ENCODE assay signal across 8 mouse cellular contexts in genomic region chr17:35978811-35979400, GRCm38 (mm10). TPM values are rescaled to one million over a fixed set of nuclear protein-coding genes. Genes with fewer than 3 reads are reported as not detected.
DNase-seq lines count a peak whose midpoint lies in the region; ATAC-seq and TF ChIP-seq lines count a peak whose summit lies in the region.

No protein-coding gene starts in this region.

- under 1% methylated on average over 41 of the region's 41 CpGs for WGBS in heart, embryonic 13.5 days
- WGBS in embryonic facial prominence, embryonic 12.5 days = under 1% methylated on average over 41 of the region's 41 CpGs
- WGBS in hindbrain, embryonic 12.5 days = 1% methylated on average over 39 of the region's 41 CpGs
- under 1% methylated on average over 41 of the region's 41 CpGs for WGBS in liver, adult 2 months
- WGBS in neural tube, embryonic 12.5 days = under 1% methylated on average over 41 of the region's 41 CpGs

- H3K27me3 ChIP-seq in heart, embryonic 13.5 days (replicated peaks) = no peaks in the 10 kb centered on the region
- no peaks in the 10 kb centered on the region for H3K27me3 ChIP-seq in G1E (ENCODE audit: insufficient read depth, low read length)
- no peaks in the 10 kb centered on the region for H3K27me3 ChIP-seq in embryonic facial prominence, embryonic 12.5 days
- no peaks in the 10 kb centered on the region for H3K27me3 ChIP-seq in hindbrain, embryonic 12.5 days
- no peaks in the 10 kb centered on the region for H3K27me3 ChIP-seq in liver, adult 2 months (ENCODE audit: control insufficient read depth, insufficient read depth, low read length)
- no peaks in the 10 kb centered on the region for H3K27me3 ChIP-seq in neural tube, embryonic 12.5 days (replicated peaks)

- H3K79me2 ChIP-seq in liver, adult 2 months (ENCODE audit: control insufficient read depth, insufficient read depth, low read length) = no peaks in the 10 kb centered on the region; the same call in 1 of the 2 replicates

- no peak for DNase-seq in heart, adult 9 months (ENCODE audit: low spot score in 2 of 2)
- peak; percentile 40 for DNase-seq in G1E (ENCODE audit: low spot score)
- DNase-seq in liver, adult 2 months (ENCODE audit: extremely low read depth, low read depth, low spot score) = no peak
- no peak for DNase-seq in T-cell, adult 2 months (ENCODE audit: low spot score)

- H3K27ac ChIP-seq in heart, embryonic 13.5 days (replicated peaks) = peak overlapping the region; percentile 96
- peak overlapping the region; percentile 97 for H3K27ac ChIP-seq in embryonic facial prominence, embryonic 12.5 days
- H3K27ac ChIP-seq in hindbrain, embryonic 12.5 days = peak overlapping the region; percentile 94
- H3K27ac ChIP-seq in liver, adult 2 months (replicated peaks; ENCODE audit: insufficient read depth, low read depth, low read length) = peak overlapping the region; percentile 80
- peak overlapping the region; percentile 86 for H3K27ac ChIP-seq in neural tube, embryonic 12.5 days

- H3K9ac ChIP-seq in heart, embryonic 13.5 days = peak overlapping the region; percentile 94
- peak overlapping the region; percentile 87 for H3K9ac ChIP-seq in embryonic facial prominence, embryonic 12.5 days
- peak overlapping the region; percentile 88 for H3K9ac ChIP-seq in hindbrain, embryonic 12.5 days
- H3K9ac ChIP-seq in liver, adult 2 months (ENCODE audit: low read depth, low read length) = peak overlapping the region; percentile 86
- peak overlapping the region; percentile 86 for H3K9ac ChIP-seq in neural tube, embryonic 12.5 days

- H3K4me1 ChIP-seq in heart, embryonic 13.5 days = peaks cover 21% of the 10 kb centered on the region
- peaks cover 49% of the 10 kb centered on the region for H3K4me1 ChIP-seq in G1E (ENCODE audit: insufficient read depth, low read depth, low read length)
- H3K4me1 ChIP-seq in embryonic facial prominence, embryonic 12.5 days = peaks cover 16% of the 10 kb centered on the region
- H3K4me1 ChIP-seq in hindbrain, embryonic 12.5 days = peaks cover 18% of the 10 kb centered on the region
- H3K4me1 ChIP-seq in liver, adult 2 months (ENCODE audit: control insufficient read depth, insufficient read depth, low read length) = peaks cover 12% of the 10 kb centered on the region
- peaks cover 21% of the 10 kb centered on the region for H3K4me1 ChIP-seq in neural tube, embryonic 12.5 days

- H3K36me3 ChIP-seq in heart, embryonic 13.5 days = peaks cover 59% of the 10 kb centered on the region
- peaks cover 77% of the 10 kb centered on the region for H3K36me3 ChIP-seq in G1E (replicated peaks)
- peaks cover 36% of the 10 kb centered on the region for H3K36me3 ChIP-seq in embryonic facial prominence, embryonic 12.5 days
- peaks cover 37% of the 10 kb centered on the region for H3K36me3 ChIP-seq in hindbrain, embryonic 12.5 days
- peaks cover 1% of the 10 kb centered on the region; the same call in 1 of the 2 replicates for H3K36me3 ChIP-seq in liver, adult 2 months (ENCODE audit: control insufficient read depth, insufficient read depth, low read length)
- peaks cover 37% of the 10 kb centered on the region for H3K36me3 ChIP-seq in neural tube, embryonic 12.5 days

- ATAC-seq in heart, embryonic 13.5 days (ENCODE audit: extremely low read depth, insufficient number of reproducible peaks, low FRiP score, low TSS enrichment) = peak; percentile 6; the same call in 1 of the 2 replicates
- peak; percentile 6; the same call in 1 of the 2 replicates for ATAC-seq in G1E (ENCODE audit: extremely low read depth, insufficient number of reproducible peaks, low FRiP score, poor library complexity, severe bottlenecking)
- peak; percentile 75 for ATAC-seq in embryonic facial prominence, embryonic 12.5 days (ENCODE audit: insufficient number of reproducible peaks, insufficient read depth, low FRiP score, low TSS enrichment)
- ATAC-seq in hindbrain, embryonic 12.5 days (ENCODE audit: low FRiP score) = peak; percentile 89
- peak; percentile 86 for ATAC-seq in neural tube, embryonic 12.5 days (ENCODE audit: low FRiP score, low read depth)

- TF ChIP-seq CTCF in G1E (IDR thresholded peaks at IDR 0.05; ENCODE audit: low read depth, low read length) = no peak
- no peak for TF ChIP-seq CTCF in liver, adult 2 months (IDR thresholded peaks at IDR 0.05; ENCODE audit: low read depth, low read length)

- peak overlapping the region; percentile 90 for H3K4me2 ChIP-seq in heart, embryonic 13.5 days
- H3K4me2 ChIP-seq in embryonic facial prominence, embryonic 12.5 days (replicated peaks) = peak overlapping the region; percentile 78
- peak overlapping the region; percentile 83 for H3K4me2 ChIP-seq in hindbrain, embryonic 12.5 days (replicated peaks)
- peak overlapping the region; percentile 90 for H3K4me2 ChIP-seq in neural tube, embryonic 12.5 days (replicated peaks)

- H3K9me3 ChIP-seq in heart, embryonic 13.5 days = no peaks in the 10 kb centered on the region
- H3K9me3 ChIP-seq in G1E (replicated peaks) = no peaks in the 10 kb centered on the region
- H3K9me3 ChIP-seq in embryonic facial prominence, embryonic 12.5 days = no peaks in the 10 kb centered on the region
- no peaks in the 10 kb centered on the region for H3K9me3 ChIP-seq in hindbrain, embryonic 12.5 days (replicated peaks)
- H3K9me3 ChIP-seq in neural tube, embryonic 12.5 days = no peaks in the 10 kb centered on the region

- 0 out of 2 replicates have a peak, but pooled peaks have one; percentile 12 for TF ChIP-seq POLR2A in liver, adult 2 months (IDR thresholded peaks at IDR 0.05; ENCODE audit: extremely low read depth, insufficient read depth, low read length)

- H3K4me3 ChIP-seq in heart, embryonic 13.5 days = peak overlapping the region; percentile 99
- H3K4me3 ChIP-seq in G1E (ENCODE audit: low read depth, low read length) = peak overlapping the region; percentile 94
- peak overlapping the region; percentile 95 for H3K4me3 ChIP-seq in embryonic facial prominence, embryonic 12.5 days
- peak overlapping the region; percentile 91 for H3K4me3 ChIP-seq in hindbrain, embryonic 12.5 days
- peak overlapping the region; percentile 91 for H3K4me3 ChIP-seq in liver, adult 2 months (ENCODE audit: insufficient read depth, low read depth, low read length)
- H3K4me3 ChIP-seq in neural tube, embryonic 12.5 days = peak overlapping the region; percentile 94

RNA-seq across cellular contexts. Expression of gene Gnl1, which starts 0.7 kb away (rescaled TPM):
- 38.9 and 40.3 TPM in 2 replicates for polyA plus RNA-seq in heart, embryonic 13.5 days (2015; fragmentation: Nextera tagmentation; extraction: Ambion mirVana)
- total RNA-seq in G1E (2014; fragmentation: Nextera tagmentation) = 18.5 and 22.9 TPM in 2 replicates
- 28.6 and 29.5 TPM in 2 replicates for total RNA-seq in G1E (2017)
- polyA plus RNA-seq in G1E (2012) = 120 and 121 TPM in 2 replicates
- 69.9 and 71.5 TPM in 2 replicates for polyA plus RNA-seq in embryonic facial prominence, embryonic 12.5 days (2016; fragmentation: Nextera tagmentation; extraction: Ambion mirVana)
- 54.9 and 57.7 TPM in 2 replicates for polyA plus RNA-seq in hindbrain, embryonic 12.5 days (2016; fragmentation: Nextera tagmentation; extraction: Ambion mirVana)
- 8.8 and 9.3 TPM in 2 replicates for total RNA-seq in liver, adult 2 months (2014; rRNA removed)
- 8.4 and 8.9 TPM in 2 replicates for polyA plus RNA-seq in liver, adult 2 months (2012; rRNA removed)
- 53.3 and 53.5 TPM in 2 replicates for polyA plus RNA-seq in neural tube, embryonic 12.5 days (2016; fragmentation: Nextera tagmentation; extraction: Ambion mirVana)

RNA-seq across cellular contexts. Expression of gene Prr3, which starts 1.1 kb away (rescaled TPM):
- polyA plus RNA-seq in heart, embryonic 13.5 days (2015; fragmentation: Nextera tagmentation; extraction: Ambion mirVana) = 17.6 and 18.1 TPM in 2 replicates
- 38.6 and 49.4 TPM in 2 replicates for total RNA-seq in G1E (2014; fragmentation: Nextera tagmentation)
- 11.4 and 15.6 TPM in 2 replicates for total RNA-seq in G1E (2017)
- 30.1 and 33.1 TPM in 2 replicates for polyA plus RNA-seq in G1E (2012)
- polyA plus RNA-seq in embryonic facial prominence, embryonic 12.5 days (2016; fragmentation: Nextera tagmentation; extraction: Ambion mirVana) = 42.9 and 51.4 TPM in 2 replicates
- polyA plus RNA-seq in hindbrain, embryonic 12.5 days (2016; fragmentation: Nextera tagmentation; extraction: Ambion mirVana) = 53.4 and 61.0 TPM in 2 replicates
- total RNA-seq in liver, adult 2 months (2014; rRNA removed) = 1.8 and 2.9 TPM in 2 replicates
- polyA plus RNA-seq in liver, adult 2 months (2012; rRNA removed) = 5.0 and 8.3 TPM in 2 replicates
- polyA plus RNA-seq in neural tube, embryonic 12.5 days (2016; fragmentation: Nextera tagmentation; extraction: Ambion mirVana) = 50.9 and 56.1 TPM in 2 replicates

RNA-seq across cellular contexts. Expression of gene Abcf1, which starts 9.3 kb away (rescaled TPM):
- 64.6 and 67.6 TPM in 2 replicates for polyA plus RNA-seq in heart, embryonic 13.5 days (2015; fragmentation: Nextera tagmentation; extraction: Ambion mirVana)
- total RNA-seq in G1E (2014; fragmentation: Nextera tagmentation) = 77.0 and 80.6 TPM in 2 replicates
- total RNA-seq in G1E (2017) = 129 and 176 TPM in 2 replicates
- 167 and 196 TPM in 2 replicates for polyA plus RNA-seq in G1E (2012)
- 91.2 and 113 TPM in 2 replicates for polyA plus RNA-seq in embryonic facial prominence, embryonic 12.5 days (2016; fragmentation: Nextera tagmentation; extraction: Ambion mirVana)
- polyA plus RNA-seq in hindbrain, embryonic 12.5 days (2016; fragmentation: Nextera tagmentation; extraction: Ambion mirVana) = 109 and 119 TPM in 2 replicates
- total RNA-seq in liver, adult 2 months (2014; rRNA removed) = 24.1 and 24.6 TPM in 2 replicates
- polyA plus RNA-seq in liver, adult 2 months (2012; rRNA removed) = 41.1 and 43.2 TPM in 2 replicates
- polyA plus RNA-seq in neural tube, embryonic 12.5 days (2016; fragmentation: Nextera tagmentation; extraction: Ambion mirVana) = 105 and 112 TPM in 2 replicates

RNA-seq across cellular contexts. Expression of gene H2-T24, which starts 41.5 kb away (rescaled TPM):
- polyA plus RNA-seq in heart, embryonic 13.5 days (2015; fragmentation: Nextera tagmentation; extraction: Ambion mirVana) = 2.4 and 2.8 TPM in 2 replicates
- total RNA-seq in G1E (2014; fragmentation: Nextera tagmentation) (16.6 TPM in 1 of 2 replicates, not detected in the other), G1E (2017) (5.8 and 6.9 TPM in 2 replicates)
- polyA plus RNA-seq in G1E (2012) = 0.47 and 0.50 TPM in 2 replicates
- 3.7 and 5.5 TPM in 2 replicates for polyA plus RNA-seq in embryonic facial prominence, embryonic 12.5 days (2016; fragmentation: Nextera tagmentation; extraction: Ambion mirVana)
- 5.5 and 5.6 TPM in 2 replicates for polyA plus RNA-seq in hindbrain, embryonic 12.5 days (2016; fragmentation: Nextera tagmentation; extraction: Ambion mirVana)
- 4.9 and 5.3 TPM in 2 replicates for total RNA-seq in liver, adult 2 months (2014; rRNA removed)
- 1.9 and 2.1 TPM in 2 replicates for polyA plus RNA-seq in liver, adult 2 months (2012; rRNA removed)
- 4.5 and 5.2 TPM in 2 replicates for polyA plus RNA-seq in neural tube, embryonic 12.5 days (2016; fragmentation: Nextera tagmentation; extraction: Ambion mirVana)

RNA-seq across cellular contexts. Expression of gene H2-T23, which starts 53.7 kb away (rescaled TPM):
- polyA plus RNA-seq in heart, embryonic 13.5 days (2015; fragmentation: Nextera tagmentation; extraction: Ambion mirVana) = 4.8 and 5.0 TPM in 2 replicates
- total RNA-seq in G1E (2014; fragmentation: Nextera tagmentation) = 2.3 and 11.3 TPM in 2 replicates
- 21.6 and 29.4 TPM in 2 replicates for total RNA-seq in G1E (2017)
- polyA plus RNA-seq in G1E (2012) = 9.5 and 9.8 TPM in 2 replicates
- 10.2 and 12.1 TPM in 2 replicates for polyA plus RNA-seq in embryonic facial prominence, embryonic 12.5 days (2016; fragmentation: Nextera tagmentation; extraction: Ambion mirVana)
- polyA plus RNA-seq in hindbrain, embryonic 12.5 days (2016; fragmentation: Nextera tagmentation; extraction: Ambion mirVana) = 4.5 and 5.1 TPM in 2 replicates
- total RNA-seq in liver, adult 2 months (2014; rRNA removed) = 291 and 323 TPM in 2 replicates
- 423 and 492 TPM in 2 replicates for polyA plus RNA-seq in liver, adult 2 months (2012; rRNA removed)
- 3.6 and 4.0 TPM in 2 replicates for polyA plus RNA-seq in neural tube, embryonic 12.5 days (2016; fragmentation: Nextera tagmentation; extraction: Ambion mirVana)

Comparison
In these comparisons a context has a peak if more than half of its experiments do, and no peak if none do; other contexts are left out.
1. ATAC-seq: peak in every context shown above with its lines; median percentile 89 in hindbrain, embryonic 12.5 days; 86 in neural tube, embryonic 12.5 days; 75 in embryonic facial prominence, embryonic 12.5 days; 6 in heart, embryonic 13.5 days; 6 in G1E.